Mouse (Mus musculus): Measurements from ENCODE around the gene Pigk.

Gene Pigk

DNA sequence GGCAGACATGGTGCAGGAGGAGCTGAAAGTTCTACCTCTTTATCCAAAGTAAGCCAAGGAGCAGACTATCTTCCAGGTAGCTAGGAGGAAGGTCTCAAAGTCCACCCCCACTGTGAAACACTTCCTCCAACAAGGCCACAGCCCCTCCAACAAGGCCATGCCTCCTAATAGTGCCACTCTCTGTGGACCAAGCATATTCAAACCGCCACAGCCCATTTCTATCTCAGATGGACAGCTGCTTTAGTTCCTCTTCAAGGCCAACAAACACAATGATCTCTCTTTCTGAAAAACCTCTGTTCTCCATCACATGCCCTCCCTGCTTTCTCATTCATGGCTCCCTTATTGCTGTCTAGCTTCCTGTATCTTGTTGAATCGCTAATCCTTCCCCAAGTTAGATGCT is 218.6 kb downstream of the Pigk start:
- DNase-seq (ENCODE audit: low read depth, low spot score) = no peak

DNA sequence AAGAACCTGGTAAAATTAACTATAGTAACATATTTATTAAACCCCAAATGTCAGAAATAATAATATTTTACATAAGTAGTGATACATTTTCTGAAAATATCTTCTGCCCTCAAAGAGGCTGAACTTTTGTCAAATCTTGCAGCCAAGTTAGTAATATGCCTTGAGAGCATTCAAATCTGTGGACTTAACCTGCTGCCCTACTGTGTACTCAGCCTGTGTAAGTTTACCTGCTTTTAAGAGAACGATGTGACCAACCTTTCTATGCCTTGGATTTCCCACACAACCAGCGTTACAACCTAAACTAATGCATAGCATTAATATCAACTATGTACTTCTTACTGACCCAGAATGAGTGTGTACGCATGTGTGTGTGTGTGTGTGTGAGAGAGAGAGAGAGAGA is 219.8 kb downstream of the Pigk start:
- no peak for DNase-seq (ENCODE audit: low read depth, low spot score)

DNA sequence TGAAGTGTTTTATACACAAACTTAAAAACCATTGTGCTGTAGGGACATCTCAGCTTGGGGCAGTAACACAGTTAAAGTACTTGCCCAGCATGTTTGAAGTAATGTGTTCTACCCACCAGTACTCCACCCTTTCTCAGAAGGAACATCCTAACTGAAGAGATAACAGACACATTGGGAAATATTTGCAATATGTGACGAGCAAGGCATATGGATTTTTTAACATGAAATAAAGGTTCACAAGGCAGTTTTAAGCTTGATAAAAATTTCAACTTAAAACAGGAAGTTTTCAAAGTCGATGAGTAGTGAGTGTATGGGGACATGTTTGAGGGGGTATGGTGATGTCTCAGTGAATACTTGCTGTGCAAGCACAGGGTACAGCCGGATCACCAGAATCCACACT is 222.4 kb downstream of the Pigk start:
- no peak for DNase-seq (ENCODE audit: low read depth, low spot score)

DNA sequence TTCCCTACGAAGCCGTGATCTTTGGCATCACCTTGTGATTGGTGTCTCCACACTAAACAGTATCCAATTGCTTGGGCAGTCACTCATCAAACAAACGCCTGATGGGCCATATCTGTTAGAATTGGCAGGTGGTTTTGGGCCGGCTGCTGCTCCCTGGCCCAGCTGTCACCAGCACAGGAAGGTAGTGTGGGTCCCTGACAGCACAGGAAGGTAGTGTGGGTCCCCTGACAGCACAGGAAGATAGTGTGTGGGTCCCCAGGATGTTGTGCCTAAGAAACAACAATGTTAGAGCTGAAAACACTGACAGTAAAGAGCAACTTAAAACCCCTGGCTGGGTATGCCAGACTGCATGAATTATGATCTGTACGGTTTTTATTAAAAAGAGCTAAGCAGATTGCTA is 227.8 kb downstream of the Pigk start:
- no peak for DNase-seq (ENCODE audit: low read depth, low spot score)

DNA sequence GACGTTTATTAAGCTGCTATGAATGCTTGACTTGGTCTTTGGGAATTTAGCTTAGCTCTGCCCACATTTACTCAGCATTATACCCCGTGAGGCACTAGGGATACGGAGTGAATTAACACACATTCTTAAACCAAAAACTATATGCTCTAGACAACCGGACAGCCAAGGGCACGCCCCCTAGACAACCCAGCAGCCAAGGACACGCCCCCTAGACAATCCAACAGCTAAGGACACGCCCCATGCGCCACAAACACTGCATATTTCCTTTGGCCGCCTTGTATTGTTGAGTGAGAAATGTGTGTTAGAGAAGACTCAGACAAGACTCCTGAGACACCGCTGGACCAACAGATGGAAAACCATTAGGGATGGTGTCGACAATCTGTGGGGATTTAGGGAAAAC is 229.1 kb downstream of the Pigk start:
- DNase-seq (ENCODE audit: low read depth, low spot score) = no peak

DNA sequence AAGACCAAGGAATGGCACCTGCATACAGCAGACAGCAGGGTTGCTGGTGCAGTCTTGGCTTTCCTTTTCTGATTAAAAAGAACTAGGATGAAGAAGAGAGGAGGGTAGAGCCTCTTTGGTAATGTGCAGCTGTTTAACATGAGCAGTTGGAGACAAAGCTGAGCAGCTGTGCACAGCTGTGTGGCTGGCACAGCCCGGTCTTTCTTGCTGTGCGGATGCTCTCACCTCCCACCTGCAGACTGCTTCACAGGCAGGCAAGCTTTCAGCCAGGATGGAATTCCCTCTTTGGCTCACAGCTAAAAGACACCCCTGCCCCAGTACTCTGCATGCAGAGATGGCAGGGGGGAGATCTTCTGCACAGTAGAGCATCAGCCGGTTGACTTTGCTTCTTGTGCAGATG is 230.9 kb downstream of the Pigk start:
- peak; percentile 52 for DNase-seq (ENCODE audit: low read depth, low spot score)

DNA sequence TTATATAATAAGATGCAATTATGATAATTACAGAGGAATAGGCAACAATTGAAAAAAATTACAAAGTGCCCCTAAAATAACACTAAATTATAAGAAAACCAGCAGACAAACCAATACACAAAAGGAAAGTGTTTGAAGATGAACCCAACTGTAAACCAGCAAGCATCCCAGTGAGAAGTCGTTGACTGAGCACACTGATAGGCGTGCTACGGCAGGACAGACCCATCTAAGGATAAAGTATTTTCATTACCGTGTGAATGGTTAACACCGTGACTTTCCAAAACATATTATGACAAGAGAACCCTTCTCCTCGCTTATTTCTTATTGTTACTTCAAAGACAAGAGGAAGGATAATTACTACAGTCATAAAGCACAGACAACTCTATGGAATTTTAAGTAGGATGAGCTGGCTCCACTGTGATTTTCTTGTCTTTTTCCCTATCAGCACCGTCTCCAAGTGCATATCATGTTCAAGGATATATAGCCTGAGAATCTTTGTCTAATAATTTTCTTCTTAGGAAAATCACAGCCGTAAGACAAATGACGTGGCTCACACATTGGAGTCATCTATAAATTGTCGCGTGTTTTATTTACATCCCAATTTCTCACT is 233.2 kb downstream of the Pigk start:
- no peak for DNase-seq (ENCODE audit: low read depth, low spot score)

DNA sequence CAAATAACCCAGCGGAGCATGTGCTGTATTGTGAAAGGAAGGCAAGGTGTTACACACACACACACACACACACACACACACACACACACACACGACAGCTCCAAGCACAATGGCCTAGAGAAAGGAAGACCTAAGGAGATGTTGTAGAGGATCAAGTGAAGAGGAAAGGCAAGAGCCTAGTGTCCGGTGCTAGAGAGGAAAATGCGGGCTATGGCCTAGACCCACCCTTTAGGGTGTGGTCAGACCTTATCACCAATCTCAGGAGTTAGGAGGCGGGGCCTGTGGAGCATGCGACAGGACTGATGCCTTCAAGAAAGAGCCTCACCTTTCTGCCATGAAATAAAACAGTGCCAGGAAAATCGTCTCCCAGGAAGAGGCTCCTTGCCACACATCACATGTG is 234.7 kb downstream of the Pigk start:
- no peak for DNase-seq (ENCODE audit: low read depth, low spot score)

DNA sequence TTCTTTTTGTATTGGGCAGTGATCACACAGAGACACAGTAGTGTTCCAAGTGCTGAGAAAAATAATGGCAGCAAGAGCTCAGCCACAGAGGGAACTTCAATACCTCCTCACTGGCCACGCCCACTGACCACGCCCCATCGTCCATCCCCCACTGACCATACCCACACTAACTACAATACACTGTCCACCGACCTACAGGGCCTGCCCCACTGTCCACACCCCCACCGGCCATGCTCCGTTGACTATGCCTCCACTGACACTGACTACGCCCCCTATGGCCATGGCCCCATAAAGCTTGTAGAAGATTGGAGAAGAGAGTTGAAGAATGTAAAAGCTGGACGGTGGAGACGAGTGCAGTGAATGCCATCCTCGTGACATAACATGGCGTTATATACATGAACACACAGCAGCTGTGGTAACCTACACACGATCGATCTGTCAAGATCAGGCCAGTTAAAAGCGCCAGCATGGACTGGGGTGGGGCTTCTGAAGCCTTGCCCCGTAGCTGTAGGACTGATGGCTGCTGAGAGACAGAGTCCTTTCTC is 235.4 kb downstream of the Pigk start:
- DNase-seq (ENCODE audit: low read depth, low spot score) = no peak

DNA sequence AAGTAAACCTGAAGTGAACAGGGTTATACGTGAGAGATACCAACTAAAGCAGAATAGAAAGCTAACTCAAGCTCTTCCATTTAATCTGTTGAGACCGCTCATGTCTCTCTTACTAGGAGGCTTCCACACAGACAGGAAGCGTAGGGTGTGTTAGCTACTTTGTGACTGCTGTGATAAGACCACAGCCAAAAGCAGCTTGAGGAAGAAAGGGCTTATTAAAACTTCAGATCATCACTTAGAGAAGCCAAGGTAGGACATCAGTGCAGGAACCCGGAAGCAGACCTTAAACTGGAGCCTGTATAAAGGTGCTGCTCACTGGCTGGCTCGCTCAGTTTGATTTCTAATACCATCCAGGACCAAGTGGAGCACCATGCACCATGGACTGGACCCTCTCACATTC is 236.4 kb downstream of the Pigk start:
- no peak for DNase-seq (ENCODE audit: low read depth, low spot score)

DNA sequence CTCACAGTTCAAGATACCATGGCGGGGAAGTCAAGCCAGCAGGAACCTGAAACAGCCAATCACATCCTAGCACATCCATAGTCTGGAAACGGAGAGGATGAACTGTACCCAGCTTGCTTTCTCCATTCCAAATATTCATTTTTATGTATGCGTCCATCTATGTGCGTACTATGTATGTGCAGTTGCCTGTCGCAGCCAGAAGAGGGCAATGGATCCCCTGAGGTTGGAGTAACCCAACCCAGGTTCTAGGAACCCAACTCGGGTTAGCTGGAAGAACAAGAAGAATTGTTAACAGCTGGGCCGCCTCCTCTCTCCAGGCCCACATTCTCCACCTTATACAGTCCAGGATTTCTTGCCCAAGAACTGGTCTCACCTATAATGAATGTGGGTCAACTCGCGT is 237.0 kb downstream of the Pigk start:
- no peak for DNase-seq (ENCODE audit: low read depth, low spot score)

DNA sequence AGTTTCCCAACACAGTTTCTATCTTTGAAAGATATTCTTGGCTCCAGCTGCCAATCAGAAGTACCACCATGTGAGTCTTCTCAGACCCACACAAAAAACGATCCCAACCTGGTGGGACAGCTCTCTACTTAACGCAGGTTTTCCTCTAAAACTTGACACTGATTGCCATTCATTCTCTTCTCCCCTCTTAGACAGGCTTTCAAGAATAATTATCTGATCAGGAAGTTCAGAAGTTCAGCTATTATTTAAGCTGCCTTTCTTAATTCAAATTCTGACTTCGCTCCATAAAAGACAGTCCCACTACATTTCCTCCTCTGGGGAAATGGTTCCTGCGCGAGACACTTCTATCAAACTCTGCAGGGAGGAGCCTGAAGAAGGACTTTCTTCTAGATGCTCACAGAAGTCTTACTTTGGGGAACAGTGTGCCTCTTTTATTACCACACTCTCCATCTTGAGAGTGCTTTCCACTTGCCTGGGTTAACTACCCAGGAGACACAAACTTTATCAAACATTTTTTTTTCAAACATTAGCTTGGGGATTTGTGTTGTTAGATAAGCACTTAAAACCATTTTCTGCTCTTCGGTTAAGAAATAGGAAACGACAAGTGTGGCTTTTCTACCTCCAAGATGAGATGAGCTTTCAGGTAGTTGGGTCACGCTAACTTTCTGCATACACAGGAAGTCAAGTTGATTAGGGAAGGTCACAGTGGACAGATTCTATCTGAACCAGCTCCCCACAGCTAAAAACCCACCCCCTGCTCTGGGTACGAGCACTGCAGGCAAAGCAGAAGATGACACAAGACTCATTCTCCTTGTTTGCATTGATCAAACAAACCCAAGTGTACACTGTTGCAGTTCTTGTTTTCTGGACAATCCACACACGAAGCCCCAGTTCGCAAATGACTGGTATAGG is 238.0 kb downstream of the Pigk start:
- DNase-seq (ENCODE audit: low read depth, low spot score) = no peak

DNA sequence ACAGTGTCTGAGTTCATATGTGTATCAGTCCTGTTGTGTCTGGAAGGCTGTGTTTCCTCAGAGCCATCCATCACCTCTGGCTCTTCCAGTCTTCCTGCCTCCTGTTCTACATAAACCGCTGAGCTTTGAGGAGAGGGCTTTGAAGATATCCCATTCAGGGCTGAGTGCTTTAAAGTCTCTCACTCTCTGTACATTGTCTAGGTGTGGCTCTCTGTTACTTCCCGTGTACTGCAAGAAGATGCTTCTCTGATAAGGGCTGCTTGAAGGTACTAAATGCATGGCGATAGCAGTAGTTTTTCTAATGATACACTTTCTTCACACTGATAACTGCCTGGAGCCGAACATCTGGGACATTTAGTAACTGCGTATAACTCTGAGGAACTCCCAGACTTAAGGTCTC is 242.1 kb downstream of the Pigk start:
- DNase-seq (ENCODE audit: low read depth, low spot score) = no peak

DNA sequence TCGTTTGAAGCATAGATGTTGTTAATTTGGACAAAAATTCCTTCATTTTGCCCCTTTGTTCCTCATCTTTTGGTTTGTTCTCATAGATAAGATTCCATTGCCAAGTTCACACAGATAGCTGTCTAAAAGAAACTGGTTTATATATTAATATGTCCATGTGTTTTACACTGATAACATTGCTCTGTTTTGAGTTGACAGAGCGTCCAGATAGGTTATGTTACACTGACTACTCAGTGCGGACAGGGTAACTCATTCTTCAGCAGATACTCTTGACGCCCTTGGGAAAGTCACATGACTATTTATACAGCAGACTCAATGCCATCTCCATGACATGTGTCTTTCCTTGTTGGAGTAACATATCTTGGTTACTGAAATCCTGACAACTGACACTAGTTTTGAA is 242.9 kb downstream of the Pigk start:
- DNase-seq (ENCODE audit: low read depth, low spot score) = no peak

DNA sequence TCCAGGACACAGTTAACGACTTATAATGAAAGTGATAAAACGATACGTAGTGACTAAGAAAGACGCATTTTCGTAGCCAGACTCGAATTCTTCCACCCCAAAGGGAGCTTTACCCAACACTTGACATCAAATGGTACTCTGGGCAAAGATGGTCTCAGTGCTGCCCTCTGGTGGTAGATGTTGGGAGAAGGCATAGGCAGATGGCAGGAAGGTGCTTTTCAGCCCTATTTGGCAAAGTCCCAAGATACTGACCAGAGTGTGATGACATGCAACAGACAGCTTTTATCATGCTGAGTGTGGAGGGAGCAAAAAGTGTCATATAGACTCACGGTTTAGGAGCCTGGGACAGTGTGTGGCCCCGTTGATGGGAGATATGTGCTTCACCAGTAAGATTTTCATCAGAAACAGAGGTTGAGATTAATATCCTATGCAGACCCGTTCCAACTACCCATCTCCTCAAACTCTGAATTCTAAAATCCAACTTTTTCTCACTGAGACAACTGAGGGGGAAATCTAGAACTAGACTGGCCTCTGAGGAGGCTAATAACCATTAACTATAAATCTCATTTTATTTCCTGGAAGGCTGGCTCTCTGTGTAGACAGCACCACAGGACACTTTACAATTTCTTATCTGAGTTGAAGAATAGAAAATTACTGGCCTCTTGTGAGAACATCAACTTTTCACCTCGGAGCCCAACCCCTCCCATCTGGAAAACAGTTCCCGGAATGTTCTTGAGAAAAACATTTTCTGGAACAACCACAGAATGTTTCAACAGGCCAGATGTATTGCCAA is 244.7 kb downstream of the Pigk start:
- DNase-seq (ENCODE audit: low read depth, low spot score) = peak; percentile 75

DNA sequence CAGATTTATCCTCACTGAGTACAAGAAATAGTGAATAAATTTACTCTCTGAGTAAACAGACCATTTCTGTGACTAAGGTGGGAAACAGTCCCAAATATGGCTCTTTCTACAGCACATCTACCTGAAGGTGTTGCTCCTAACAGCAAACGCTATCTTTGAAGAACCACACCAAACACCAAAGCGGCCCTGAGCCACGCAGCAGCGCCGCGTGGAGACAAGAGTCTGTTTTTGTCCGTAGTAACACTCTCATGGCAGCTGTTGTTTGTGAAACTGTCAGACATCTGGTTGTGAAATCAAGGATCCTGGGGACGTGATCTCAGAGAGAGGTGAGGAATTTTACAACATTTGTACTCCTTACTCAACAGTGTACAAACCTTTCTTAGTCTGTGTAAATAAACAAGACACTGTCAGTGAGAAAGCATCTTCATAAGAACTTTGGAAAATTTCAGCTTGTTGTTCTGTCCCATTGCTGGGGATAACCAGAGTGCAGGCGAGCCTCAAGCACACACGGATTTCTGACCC is 248.0 kb downstream of the Pigk start:
- no peak for DNase-seq (ENCODE audit: low read depth, low spot score)

DNA sequence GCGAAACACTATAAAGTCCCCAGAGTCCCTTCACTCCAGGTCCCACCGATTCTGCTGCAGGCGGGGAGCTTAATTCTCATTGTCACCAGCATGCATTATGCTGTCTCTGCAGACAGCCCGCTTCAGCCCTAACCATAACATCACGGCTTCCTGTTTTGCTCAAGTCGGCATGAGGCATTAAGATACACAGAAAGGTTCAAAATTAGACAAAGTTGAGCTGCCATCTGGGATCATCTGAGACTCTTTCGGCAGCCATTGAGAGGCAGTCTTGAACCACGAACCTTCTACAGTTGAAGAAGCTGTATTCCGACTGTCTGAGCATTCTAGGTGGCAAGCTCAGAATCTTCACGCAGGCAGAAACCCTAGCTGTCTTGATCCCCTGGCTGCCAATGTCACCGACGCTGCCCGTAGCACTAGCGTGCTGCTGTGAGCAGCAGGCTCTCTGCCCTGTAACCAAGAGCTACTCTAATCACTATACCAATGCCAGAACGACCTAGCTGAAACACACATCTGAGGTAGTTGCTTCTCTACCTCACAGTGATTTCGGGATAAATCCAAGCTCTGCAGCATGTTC is 256.0 kb downstream of the Pigk start:
- DNase-seq (ENCODE audit: low read depth, low spot score) = peak; percentile 57

DNA sequence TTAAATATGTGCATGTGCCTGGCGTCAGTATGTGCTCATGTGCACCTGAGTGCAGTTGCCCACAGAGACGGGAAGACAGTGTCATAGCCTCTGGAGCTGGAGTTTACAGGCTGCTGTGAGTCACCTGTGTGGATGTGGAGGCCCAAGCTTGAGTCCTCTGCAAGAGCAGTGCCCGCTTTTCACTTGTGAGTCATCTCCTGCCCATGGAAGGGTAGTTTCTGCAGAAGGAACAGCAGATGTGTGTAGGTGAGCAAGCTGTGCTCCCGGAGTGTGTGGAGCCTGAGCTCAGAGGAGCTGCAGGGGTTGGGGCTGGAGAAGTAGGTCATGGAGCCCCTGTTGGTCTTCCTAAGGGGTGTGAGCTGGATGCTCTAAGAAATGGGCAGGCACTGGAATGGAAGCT is 257.5 kb downstream of the Pigk start:
- DNase-seq (ENCODE audit: low read depth, low spot score) = peak; percentile 94

DNA sequence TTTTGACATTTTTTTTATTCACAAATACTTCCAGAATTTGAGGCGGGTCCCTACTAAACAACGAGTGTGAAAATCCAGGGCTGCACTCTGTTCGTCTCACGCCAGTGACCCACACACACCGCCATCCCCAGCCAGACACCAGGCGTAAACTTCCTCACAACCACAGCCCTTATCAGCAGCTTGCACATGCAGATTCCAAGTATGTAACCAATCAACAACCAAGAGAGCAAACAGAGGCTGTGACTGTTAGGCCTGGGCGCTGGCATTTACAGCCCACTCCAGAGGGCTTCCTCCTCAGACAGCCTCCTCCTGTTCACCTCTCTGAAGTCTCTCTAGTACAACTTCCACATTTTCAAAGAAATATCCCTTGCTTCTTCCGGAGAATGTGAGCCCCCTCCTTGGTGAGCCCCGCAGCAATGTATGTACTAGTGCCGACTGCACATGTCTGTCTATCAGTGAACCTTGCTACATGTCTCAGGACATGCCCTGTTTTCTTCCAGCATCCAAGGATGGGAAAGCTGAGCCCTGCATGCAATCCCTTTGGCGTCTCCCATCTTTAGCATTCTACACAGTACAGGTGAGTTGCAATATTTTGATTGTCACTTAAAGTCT is 265.7 kb downstream of the Pigk start:
- no peak for DNase-seq (ENCODE audit: low read depth, low spot score)

DNA sequence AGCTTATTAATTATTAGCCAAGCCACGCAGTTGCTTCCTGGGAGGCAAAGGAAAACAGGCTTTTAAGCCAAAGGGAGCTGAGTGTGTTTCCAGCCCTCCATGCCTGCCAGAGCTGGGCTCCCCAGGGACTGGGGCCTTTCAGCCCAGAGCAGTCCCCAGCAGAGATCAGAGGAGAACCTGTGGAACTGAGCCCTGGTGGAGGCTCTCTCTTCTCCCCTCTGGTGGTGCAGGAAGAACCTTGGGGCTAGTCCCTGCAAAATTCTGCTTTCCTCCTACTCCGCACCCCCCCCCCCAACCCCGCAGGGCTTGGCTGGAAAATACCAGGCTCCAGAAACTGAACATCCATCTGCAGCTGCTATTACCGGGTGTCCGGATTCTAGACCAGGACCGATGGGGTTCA is 266.5 kb downstream of the Pigk start:
- DNase-seq (ENCODE audit: low read depth, low spot score) = peak; percentile 63

Measured in brain, adult 2 months (tissue).